Mouse (Mus musculus): Measurements from ENCODE around the gene Thsd4.

DNA sequence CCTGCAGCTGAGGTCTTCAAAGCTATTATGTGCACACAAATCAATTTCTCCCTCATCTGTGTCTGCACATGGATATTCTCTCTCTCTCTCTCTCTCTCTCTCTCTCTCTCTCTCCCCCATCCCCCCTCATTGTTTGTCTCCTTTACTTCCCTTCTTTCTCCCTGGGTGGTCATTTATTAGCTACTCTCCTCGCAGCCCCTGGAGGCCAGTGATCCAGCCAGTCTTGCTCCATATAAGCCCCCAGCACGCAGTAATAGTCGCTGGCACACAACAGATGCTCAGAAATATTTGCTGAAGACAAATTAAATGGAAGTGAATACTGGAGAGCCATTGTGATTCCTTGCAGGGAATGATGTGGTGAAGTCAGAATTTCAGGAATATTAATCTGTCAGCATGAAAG lies 2.2 kb downstream of the Thsd4 start:
- TF ChIP-seq CTCF (IDR thresholded peaks at IDR 0.05; ENCODE audit: low read depth, low read length): no peak
- TF ChIP-seq POLR2A (IDR thresholded peaks at IDR 0.05; ENCODE audit: extremely low read depth, insufficient read depth, low read length): no peak
